5 mouse cellular contexts compared by ENCODE assay signal in genomic region chr8:91487456-91487855, GRCm38 (mm10).
"Had no signal": no experiment of that assay in that cellular context is flagged by ENCODE, and none has a peak within 500 bp of the region (broad histone marks: within the 10 kb centered on the region; RNA-seq: fewer than 3 reads in every experiment).

No protein-coding gene starts in this region.

- H3K9me3 ChIP-seq: neural tube, embryonic 13.5 days; neural tube, embryonic 15.5 days; stomach, embryonic 15.5 days had no signal

- H3K27ac ChIP-seq: neural tube, embryonic 13.5 days; neural tube, embryonic 15.5 days; stomach, embryonic 15.5 days; stomach, postnatal 0 days had no signal

- H3K27me3 ChIP-seq: stomach, embryonic 15.5 days had no signal

- DNase-seq: thymus, adult 18-20 months had no signal

- H3K9ac ChIP-seq: neural tube, embryonic 13.5 days; neural tube, embryonic 15.5 days; stomach, embryonic 15.5 days had no signal

- H3K36me3 ChIP-seq: stomach, embryonic 15.5 days had no signal

- H3K4me2 ChIP-seq: neural tube, embryonic 13.5 days; neural tube, embryonic 15.5 days; stomach, embryonic 15.5 days had no signal

- H3K4me3 ChIP-seq: neural tube, embryonic 13.5 days; neural tube, embryonic 15.5 days; stomach, embryonic 15.5 days had no signal
